Mouse (Mus musculus): ENCODE measurements around the gene Prrt2. TPM values are rescaled to one million over a fixed set of nuclear protein-coding genes. Genes with fewer than 3 reads are reported as not detected.

Gene Prrt2
- polyA plus RNA-seq, 1 experiment from 2014 or later: 6.8 TPM

DNA sequence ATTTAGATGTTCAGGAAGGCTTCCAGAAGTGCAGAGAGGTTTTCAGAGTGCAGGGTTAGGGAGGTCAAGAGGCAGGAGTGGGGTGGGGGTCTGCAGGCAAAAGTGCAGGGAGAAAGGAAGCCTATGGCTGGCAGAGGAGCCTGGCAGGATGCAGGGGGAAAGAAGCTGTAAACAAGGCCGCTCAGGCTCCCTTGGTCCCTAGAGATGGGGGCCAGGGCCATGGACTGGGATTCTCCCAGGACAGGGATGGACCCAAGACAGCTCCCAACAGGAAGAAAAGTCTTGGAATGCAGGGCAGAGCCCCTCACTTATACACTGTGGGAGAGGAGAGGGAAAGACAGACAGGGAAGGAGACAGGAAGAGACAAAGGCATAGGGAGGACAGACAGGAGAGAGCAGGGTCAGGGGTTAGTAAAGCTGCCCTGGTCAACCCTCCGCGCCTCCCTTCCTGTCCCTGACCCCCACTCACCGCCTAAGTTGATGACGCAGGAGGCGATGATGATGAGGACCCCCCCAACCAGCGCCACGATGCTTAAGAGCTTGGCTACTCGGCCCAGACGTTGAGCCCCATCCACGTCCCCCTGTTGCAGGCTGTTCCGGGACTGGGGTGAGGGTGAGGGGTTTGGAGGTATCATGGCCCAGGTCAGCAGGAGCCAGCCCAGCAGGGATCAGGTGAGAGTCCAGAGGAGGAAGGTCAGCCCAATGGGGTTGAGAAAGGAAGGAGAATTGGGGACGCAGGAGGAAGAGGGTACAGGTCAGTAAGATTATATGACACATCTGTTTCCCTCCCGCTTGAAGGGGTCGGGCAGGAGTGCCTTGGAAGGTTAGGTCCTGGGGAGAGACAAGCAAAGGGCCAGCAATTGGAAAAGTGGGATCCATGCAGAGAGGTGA is 2.4 kb downstream of the Prrt2 start:
- WGBS: 88% methylated on average over 15 of the region's 15 CpGs
- no peaks in the 10 kb centered on the region for H3K27me3 ChIP-seq
- no peaks in the 10 kb centered on the region for H3K9me3 ChIP-seq (replicated peaks)
- H3K4me1 ChIP-seq: peaks cover 89% of the 10 kb centered on the region
- no peak for ATAC-seq
- peak overlapping the region; percentile 99 for H3K4me2 ChIP-seq
- peak overlapping the region; percentile 100 for H3K9ac ChIP-seq
- 0 out of 2 replicates have a peak overlapping the region, but pooled peaks have one; percentile 8 for H3K4me3 ChIP-seq
- H3K36me3 ChIP-seq (ENCODE audit: poor library complexity, severe bottlenecking): peaks cover 42% of the 10 kb centered on the region
- peak overlapping the region; percentile 95 for H3K27ac ChIP-seq

DNA sequence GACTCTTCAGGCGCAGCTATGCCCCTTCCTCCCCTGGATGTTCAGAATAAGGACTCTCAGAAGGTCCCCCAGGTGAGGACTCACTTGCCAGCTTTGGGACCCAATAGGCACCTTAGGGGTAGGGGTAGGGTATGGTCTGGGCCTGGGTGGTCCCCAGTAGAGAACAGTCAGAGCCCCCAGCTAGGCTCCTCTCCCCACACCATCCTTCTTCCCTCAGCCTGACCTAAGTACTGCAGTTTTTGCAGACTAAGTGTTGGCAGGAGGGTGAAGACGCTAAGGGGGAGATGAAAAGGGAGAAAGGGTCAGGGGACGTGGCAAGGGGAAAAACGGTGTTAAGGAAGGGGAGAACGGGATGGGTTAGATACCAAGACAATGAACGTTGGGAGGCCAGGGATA is 3.1 kb downstream of the Prrt2 start:
- no peaks in the 10 kb centered on the region for H3K9me3 ChIP-seq (replicated peaks)
- H3K27me3 ChIP-seq: no peaks in the 10 kb centered on the region
- H3K36me3 ChIP-seq (ENCODE audit: poor library complexity, severe bottlenecking): peaks cover 42% of the 10 kb centered on the region
- ATAC-seq: no peak
- H3K4me2 ChIP-seq: peak overlapping the region; percentile 99
- H3K4me1 ChIP-seq: peaks cover 82% of the 10 kb centered on the region
- H3K27ac ChIP-seq: peak overlapping the region; percentile 95
- WGBS: 58% methylated on average over 6 of the region's 6 CpGs
- peak overlapping the region; percentile 54 for H3K9ac ChIP-seq
- peak overlapping the region; percentile 8; the same call in 1 of the 2 replicates for H3K4me3 ChIP-seq

DNA sequence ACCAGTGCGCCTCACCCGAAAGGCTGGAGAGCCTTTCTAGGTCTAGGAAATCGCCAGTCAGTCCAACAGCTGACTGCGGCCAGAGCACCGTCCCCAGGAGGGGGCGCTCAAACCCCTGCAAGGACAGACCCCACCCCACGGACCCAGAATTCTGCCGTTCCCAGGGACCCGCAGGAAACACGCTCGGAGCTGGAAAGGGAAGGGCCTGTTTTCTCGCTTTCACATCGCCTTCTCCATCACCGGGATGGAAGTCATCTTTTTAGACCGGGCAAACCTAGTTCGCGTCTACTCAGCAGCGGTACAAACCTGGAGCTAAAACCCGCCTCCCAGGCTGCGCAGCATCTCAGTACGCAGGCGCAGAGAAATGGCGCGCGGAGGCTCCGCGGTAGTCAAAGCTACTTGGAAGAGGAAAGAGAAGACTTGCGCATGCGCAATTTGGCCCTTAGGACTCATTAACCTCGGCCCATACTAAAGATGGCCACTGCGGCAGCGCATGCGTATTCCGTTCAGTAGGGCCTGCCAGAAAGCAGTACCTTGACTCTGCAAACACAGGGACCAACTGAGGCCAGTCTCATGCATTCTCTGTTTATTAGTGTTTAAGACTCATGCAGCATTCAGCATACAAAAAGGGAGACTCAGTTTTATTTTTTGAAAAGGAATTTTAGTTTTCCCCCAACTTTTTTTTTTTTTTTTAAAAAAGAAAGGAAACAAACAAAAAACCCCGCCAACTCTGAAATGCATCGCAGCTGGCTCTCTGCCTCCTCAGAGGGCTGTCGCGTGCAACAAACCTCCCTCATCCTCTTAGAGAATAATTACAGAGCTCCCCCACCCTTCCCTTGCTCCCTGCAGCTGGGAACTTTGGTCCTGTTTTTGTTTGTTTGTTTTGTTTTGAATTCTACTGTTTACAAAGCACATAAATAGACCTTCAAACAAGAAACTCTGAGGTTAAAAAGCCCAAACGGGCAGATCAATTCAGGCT is 3.8 kb downstream of the Prrt2 start, which contains the start of gene Pagr1a:
Pagr1a (minus strand) TSS at position 382 of the 979 bp plus-strand sequence.
- ATAC-seq: peak; percentile 84
- H3K9me3 ChIP-seq (replicated peaks): no peaks in the 10 kb centered on the region
- WGBS: 3% methylated on average over 39 of the region's 39 CpGs

DNA sequence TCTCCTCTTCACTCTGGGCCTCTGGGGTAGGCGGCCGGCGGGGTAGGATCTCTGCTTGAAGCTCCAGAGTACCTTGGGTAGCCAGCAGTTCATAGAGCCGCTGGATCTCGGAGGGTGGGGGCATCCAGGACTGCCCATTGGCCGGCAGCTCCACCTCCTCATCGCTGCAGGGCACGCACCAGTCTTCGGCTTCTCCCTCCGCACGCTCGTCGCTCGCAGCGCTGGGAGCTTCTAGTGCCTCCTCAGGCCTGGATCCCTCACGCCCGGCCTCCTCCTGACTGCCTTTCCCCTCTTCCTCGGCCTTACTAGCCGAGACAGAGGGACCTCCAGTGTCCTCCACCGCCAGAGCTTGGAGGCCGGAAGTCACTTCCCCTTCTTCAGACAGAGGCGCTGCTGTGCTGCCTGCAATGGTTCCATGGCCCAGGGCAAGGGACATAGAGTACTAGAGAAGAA is 4.5 kb downstream of the Prrt2 start:
- H3K4me3 ChIP-seq: peak overlapping the region; percentile 62
- no peaks in the 10 kb centered on the region for H3K9me3 ChIP-seq (replicated peaks)
- ATAC-seq: peak; percentile 42
- H3K4me2 ChIP-seq: peak overlapping the region; percentile 99
- H3K4me1 ChIP-seq: peaks cover 68% of the 10 kb centered on the region
- H3K27ac ChIP-seq: peak overlapping the region; percentile 95
- peak overlapping the region; percentile 86 for H3K9ac ChIP-seq
- H3K36me3 ChIP-seq (ENCODE audit: poor library complexity, severe bottlenecking): peaks cover 36% of the 10 kb centered on the region
- WGBS: under 1% methylated on average over 22 of the region's 22 CpGs
- H3K27me3 ChIP-seq: no peaks in the 10 kb centered on the region

More for the DNA sequence above, 3.8 kb downstream of the Prrt2 start, which contains the start of gene Pagr1a:
- no peaks in the 10 kb centered on the region for H3K27me3 ChIP-seq
- peak within 1 kb of the TSS; percentile 62 for H3K4me3 ChIP-seq
- peak within 1 kb of the TSS; percentile 95 for H3K27ac ChIP-seq
- H3K4me2 ChIP-seq: peak within 1 kb of the TSS; percentile 99
- H3K36me3 ChIP-seq (ENCODE audit: poor library complexity, severe bottlenecking): peaks cover 42% of the 10 kb centered on the region
- H3K4me1 ChIP-seq: peaks cover 75% of the 10 kb centered on the region
- H3K9ac ChIP-seq: peak within 1 kb of the TSS; percentile 86

DNA sequence TGATC is 4.7 kb downstream of the Prrt2 start, which contains the start of gene Pagr1b:
Pagr1b (minus strand) TSS at position 4 of the 5 bp plus-strand sequence.
- Histone ChIP-seq H3K9me3 (replicated peaks) (no peaks in the 10 kb centered on the region), H3K4me1 (peaks cover 65% of the 10 kb centered on the region), H3K27me3 (no peaks in the 10 kb centered on the region), H3K4me2 (peak within 1 kb of the TSS; percentile 99), H3K36me3 (ENCODE audit: poor library complexity, severe bottlenecking) (peaks cover 36% of the 10 kb centered on the region), H3K4me3 (peak within 1 kb of the TSS; percentile 62), H3K9ac (peak within 1 kb of the TSS; percentile 86), H3K27ac (peak within 1 kb of the TSS; percentile 95)
- no peak for ATAC-seq

DNA sequence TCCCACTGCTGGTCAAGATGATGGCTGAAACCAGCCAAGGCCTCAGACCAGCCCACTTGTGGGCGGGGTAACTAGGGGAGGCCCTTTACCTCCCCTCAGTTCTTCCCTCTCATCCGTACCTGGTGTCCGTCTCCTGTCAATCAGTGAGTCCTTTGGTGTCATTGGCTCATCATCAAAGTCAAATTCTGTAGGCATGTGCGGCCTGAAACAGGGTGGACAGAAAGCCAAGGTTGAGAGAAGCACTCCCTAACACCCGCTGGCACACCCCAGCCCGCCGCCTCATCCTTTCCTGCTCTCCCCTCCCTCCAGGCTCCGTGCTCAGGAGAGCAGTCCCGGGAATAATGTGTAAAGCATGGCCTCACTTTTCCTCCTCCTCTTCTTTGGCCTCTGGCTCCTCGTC is 4.9 kb downstream of the Prrt2 start:
- Histone ChIP-seq H3K4me3 (peak overlapping the region; percentile 62), H3K27ac (peak overlapping the region; percentile 95), H3K4me1 (peaks cover 63% of the 10 kb centered on the region), H3K36me3 (ENCODE audit: poor library complexity, severe bottlenecking) (peaks cover 36% of the 10 kb centered on the region), H3K27me3 (no peaks in the 10 kb centered on the region), H3K9ac (peak overlapping the region; percentile 86), H3K4me2 (peak overlapping the region; percentile 99), H3K9me3 (replicated peaks) (no peaks in the 10 kb centered on the region)
- WGBS: under 1% methylated on average over 10 of the region's 10 CpGs
- peak; percentile 4; the same call in 1 of the 2 replicates for ATAC-seq

DNA sequence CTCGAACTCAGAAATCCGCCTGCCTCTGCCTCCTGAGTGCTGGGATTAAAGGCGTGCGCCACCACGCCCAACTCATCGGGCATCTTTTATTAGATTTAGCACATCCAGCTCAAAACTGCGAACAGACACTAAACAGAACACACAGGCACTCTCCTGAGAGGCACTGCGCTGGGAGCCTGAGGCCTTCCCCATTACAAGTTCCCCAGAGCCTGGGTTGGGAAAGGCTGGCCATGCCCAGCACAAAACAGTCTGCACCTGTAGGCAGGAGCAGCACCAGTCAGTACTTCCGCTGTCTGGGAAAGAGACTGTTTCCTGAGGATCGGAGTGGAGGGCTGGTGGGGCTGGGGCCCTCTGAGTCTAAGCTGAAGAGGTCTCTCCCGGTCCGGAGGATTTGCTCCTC is 6.0 kb downstream of the Prrt2 start:
- Histone ChIP-seq H3K9me3 (replicated peaks) (no peaks in the 10 kb centered on the region), H3K27ac (no peak overlapping the region), H3K4me3 (no peak overlapping the region), H3K36me3 (ENCODE audit: poor library complexity, severe bottlenecking) (peaks cover 36% of the 10 kb centered on the region), H3K9ac (peak overlapping the region; percentile 12; the same call in 1 of the 2 replicates), H3K4me2 (peak overlapping the region; percentile 99), H3K4me1 (peaks cover 52% of the 10 kb centered on the region), H3K27me3 (no peaks in the 10 kb centered on the region)
- no peak for ATAC-seq
- 96% methylated on average over 12 of the region's 12 CpGs for WGBS

DNA sequence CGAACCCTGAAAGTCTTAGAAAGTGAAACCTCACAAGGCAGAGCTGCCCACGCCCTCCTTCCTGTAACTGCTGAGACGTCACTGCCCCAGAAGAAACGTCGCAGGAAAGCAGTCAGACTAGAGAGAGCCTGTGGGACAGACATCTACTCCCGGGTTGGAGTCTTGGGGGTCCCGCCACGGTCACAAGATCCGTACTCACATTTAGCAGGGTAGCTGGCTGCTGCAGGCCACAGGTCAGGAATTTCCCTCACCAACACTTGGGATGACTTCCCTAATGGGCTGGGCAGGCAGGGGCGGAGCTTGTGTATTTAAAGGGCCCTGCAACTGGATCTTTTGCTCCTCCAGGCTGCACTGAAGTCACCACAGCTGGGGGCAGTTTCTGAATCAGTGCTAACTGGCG is 6.7 kb downstream of the Prrt2 start, which contains the start of gene Mvp:
Mvp (minus strand) TSS at position 302 of the 400 bp plus-strand sequence.
- no peaks in the 10 kb centered on the region for H3K9me3 ChIP-seq (replicated peaks)
- peaks cover 36% of the 10 kb centered on the region for H3K36me3 ChIP-seq (ENCODE audit: poor library complexity, severe bottlenecking)
- no peak for ATAC-seq
- no peaks in the 10 kb centered on the region for H3K27me3 ChIP-seq
- H3K4me3 ChIP-seq: no peak within 1 kb of the TSS; the same call in 1 of the 2 replicates
- H3K27ac ChIP-seq: peak within 1 kb of the TSS; percentile 16; the same call in 1 of the 2 replicates
- peak within 1 kb of the TSS; percentile 99 for H3K4me2 ChIP-seq
- H3K9ac ChIP-seq: peak within 1 kb of the TSS; percentile 86; the same call in 1 of the 2 replicates
- 84% methylated on average over 11 of the region's 11 CpGs for WGBS
- H3K4me1 ChIP-seq: peaks cover 46% of the 10 kb centered on the region

DNA sequence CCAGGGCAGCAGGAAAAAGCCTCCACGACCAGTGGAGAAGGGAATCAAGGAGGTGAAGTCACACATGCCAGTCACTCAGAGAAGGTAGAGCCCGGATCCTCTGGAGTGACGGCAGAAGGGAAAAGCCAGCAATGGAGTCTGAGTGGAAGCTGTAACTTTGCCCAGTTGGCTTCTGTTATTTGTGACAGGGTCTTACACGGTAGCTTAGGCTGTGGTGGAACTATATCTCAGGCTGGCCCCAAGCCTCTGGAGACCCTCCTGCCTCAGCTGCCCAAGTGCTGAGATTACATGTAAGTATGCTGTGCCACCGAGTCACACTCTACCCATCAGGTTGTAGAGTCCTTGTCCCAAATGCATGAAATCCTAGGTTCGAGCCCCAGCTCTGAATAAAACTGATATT is 7.6 kb downstream of the Prrt2 start:
- 94% methylated on average over 6 of the region's 6 CpGs for WGBS
- no peaks in the 10 kb centered on the region for H3K27me3 ChIP-seq
- no peak overlapping the region for H3K27ac ChIP-seq
- H3K9ac ChIP-seq: no peak overlapping the region
- H3K4me3 ChIP-seq: no peak overlapping the region
- peaks cover 45% of the 10 kb centered on the region for H3K4me1 ChIP-seq
- H3K36me3 ChIP-seq (ENCODE audit: poor library complexity, severe bottlenecking): peaks cover 36% of the 10 kb centered on the region
- no peak overlapping the region for H3K4me2 ChIP-seq
- no peak for ATAC-seq
- no peaks in the 10 kb centered on the region for H3K9me3 ChIP-seq (replicated peaks)

DNA sequence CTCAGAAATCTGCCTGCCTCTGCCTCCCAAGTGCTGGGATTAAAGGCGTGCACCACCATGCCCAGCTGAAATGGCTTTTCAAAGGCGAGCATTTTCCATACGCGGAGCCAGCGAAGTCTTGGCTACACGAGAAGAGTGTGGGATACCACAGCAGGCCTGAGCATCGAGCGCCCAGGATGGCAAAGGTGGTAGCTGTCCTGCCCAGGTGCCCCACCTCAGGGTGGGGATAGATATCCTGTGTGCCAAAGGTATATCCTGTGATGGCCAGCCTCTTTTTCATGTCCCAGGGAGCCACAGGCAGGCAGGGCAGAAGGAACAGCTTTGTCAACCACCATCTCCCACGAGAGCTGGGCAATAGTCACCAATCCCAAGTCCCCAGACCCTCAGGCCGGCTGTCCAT is 8.2 kb downstream of the Prrt2 start:
- Histone ChIP-seq H3K9me3 (replicated peaks) (no peaks in the 10 kb centered on the region), H3K9ac (no peak overlapping the region), H3K27ac (no peak overlapping the region), H3K36me3 (ENCODE audit: poor library complexity, severe bottlenecking) (peaks cover 36% of the 10 kb centered on the region), H3K4me1 (peaks cover 39% of the 10 kb centered on the region), H3K27me3 (no peaks in the 10 kb centered on the region), H3K4me3 (no peak overlapping the region), H3K4me2 (no peak overlapping the region)
- no peak for ATAC-seq
- WGBS: 94% methylated on average over 10 of the region's 10 CpGs

DNA sequence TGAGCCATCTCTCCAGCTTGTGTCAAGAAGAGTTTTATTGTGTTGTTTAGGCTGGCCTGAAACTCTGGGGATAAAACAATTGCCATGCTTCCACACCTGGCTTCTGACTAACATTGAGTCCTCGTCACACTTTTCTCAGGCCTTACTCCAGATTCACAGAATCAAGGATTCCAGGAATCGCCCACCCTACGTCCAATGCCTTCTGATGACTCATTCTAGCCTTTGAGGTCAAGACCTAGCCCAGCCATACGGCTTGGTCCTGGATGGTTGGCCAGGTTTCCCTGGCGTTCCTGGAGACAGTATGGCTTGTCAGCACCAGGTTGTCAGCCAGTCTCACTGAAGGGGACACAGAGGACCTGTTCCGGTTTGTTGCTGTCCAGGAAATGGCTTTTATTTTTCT is 8.6 kb downstream of the Prrt2 start:
- WGBS: 87% methylated on average over 6 of the region's 6 CpGs
- no peaks in the 10 kb centered on the region for H3K27me3 ChIP-seq
- no peak overlapping the region for H3K4me3 ChIP-seq
- H3K9ac ChIP-seq: no peak overlapping the region
- peaks cover 36% of the 10 kb centered on the region for H3K36me3 ChIP-seq (ENCODE audit: poor library complexity, severe bottlenecking)
- H3K4me2 ChIP-seq: no peak overlapping the region
- no peak overlapping the region for H3K27ac ChIP-seq
- no peaks in the 10 kb centered on the region for H3K9me3 ChIP-seq (replicated peaks)
- peaks cover 35% of the 10 kb centered on the region for H3K4me1 ChIP-seq
- ATAC-seq: no peak

DNA sequence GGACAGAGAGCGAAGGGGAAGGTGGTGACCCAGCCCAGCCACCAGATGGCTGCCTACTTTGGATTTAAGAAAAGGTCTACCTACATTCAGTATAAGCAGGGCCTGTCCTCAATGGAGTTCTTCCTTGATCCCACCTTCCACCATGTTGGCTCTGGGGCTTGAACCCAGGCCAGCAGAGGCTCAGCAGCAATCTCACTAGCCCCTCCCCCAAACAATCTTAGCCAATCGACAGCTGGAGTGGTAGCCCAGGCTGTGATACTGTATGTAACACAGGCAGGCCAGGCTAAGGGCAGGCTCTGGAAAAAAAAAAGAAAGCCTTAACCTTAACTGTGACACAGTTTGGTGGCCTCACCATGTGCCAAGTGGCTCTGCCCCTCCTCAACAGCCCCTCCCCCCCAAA is 9.3 kb downstream of the Prrt2 start:
- Histone ChIP-seq H3K4me1 (peaks cover 34% of the 10 kb centered on the region), H3K27ac (no peak overlapping the region), H3K4me3 (no peak overlapping the region), H3K27me3 (no peaks in the 10 kb centered on the region), H3K9me3 (replicated peaks) (no peaks in the 10 kb centered on the region), H3K9ac (no peak overlapping the region), H3K36me3 (ENCODE audit: poor library complexity, severe bottlenecking) (peaks cover 36% of the 10 kb centered on the region), H3K4me2 (no peak overlapping the region)
- WGBS: 67% methylated on average over 2 of the region's 2 CpGs
- ATAC-seq: no peak

Measured in forebrain, embryonic 13.5 days (tissue).